Mouse (Mus musculus): ENCODE data around the gene Mrpl23. TPM values are rescaled to one million over a fixed set of nuclear protein-coding genes. Genes with fewer than 3 reads are reported as not detected.

The Mrpl23 gene
- polyA plus RNA-seq, 1 experiment: 72.2 TPM

DNA sequence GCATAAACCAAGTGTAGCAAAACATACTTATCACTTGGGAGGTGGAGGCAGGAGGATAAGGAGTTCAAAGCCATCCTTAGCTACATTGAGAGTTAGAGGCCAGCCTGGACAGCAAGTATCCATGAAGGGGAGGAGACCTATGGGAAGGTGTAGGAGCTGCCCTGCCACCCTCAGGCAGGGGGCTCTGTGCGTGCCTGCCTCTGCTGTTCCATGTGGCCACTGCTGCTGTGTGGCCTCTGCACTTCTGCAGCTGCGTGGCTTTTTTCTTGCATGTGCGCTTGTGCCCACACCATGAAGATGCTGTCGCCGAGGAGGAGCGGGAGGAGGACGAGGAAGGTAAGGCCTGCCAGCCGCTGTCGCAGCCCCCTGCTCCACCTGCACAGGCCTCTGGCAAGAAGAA is 25.0 kb upstream of the Mrpl23 start:
- H3ac ChIP-seq (ENCODE audit: control insufficient read depth, insufficient read length, low read depth): no peak overlapping the region
- no peak overlapping the region for H3K4me3 ChIP-seq (ENCODE audit: insufficient read depth, poor library complexity, severe bottlenecking)
- H3K36me3 ChIP-seq (ENCODE audit: control insufficient read depth, insufficient read depth): no peaks in the 10 kb centered on the region
- no peaks in the 10 kb centered on the region for H3K27me3 ChIP-seq (ENCODE audit: control insufficient read depth, insufficient read depth, insufficient read length)
- H3K79me3 ChIP-seq (ENCODE audit: low read depth): no peaks in the 10 kb centered on the region
- no peaks in the 10 kb centered on the region for H3K79me2 ChIP-seq (ENCODE audit: control insufficient read depth, insufficient read depth)
- TF ChIP-seq MYOG (IDR thresholded peaks at IDR 0.05; ENCODE audit: control insufficient read depth, extremely low read depth, insufficient read length) (no peak), FOSL1 (IDR thresholded peaks at IDR 0.05; ENCODE audit: insufficient read depth, low read length, poor library complexity, severe bottlenecking) (no peak)

DNA sequence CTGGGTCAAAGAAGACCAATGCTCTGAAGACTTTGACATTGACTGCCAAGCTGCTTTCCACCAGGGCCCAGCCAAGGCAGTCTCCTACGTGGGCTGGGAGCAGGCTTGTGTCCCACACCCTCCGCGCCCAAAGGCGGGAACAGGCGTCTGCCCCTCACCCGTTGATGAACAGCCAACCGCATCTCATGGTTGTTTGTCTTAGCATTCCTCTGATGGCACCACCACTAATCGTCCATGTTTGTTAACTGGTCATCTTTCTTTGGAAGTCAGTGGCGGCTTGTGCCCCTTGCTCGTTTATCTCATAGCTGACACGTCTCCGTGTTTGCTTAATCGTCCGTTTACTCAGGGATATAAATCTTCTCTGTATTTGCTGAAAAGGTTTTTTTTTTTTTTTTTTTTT is 23.0 kb upstream of the Mrpl23 start:
- TF ChIP-seq MYOG (IDR thresholded peaks at IDR 0.05; ENCODE audit: control insufficient read depth, extremely low read depth, insufficient read length): no peak
- TF ChIP-seq FOSL1 (IDR thresholded peaks at IDR 0.05; ENCODE audit: insufficient read depth, low read length, poor library complexity, severe bottlenecking): no peak
- TF ChIP-seq CTCF (IDR thresholded peaks at IDR 0.05; ENCODE audit: control insufficient read depth, insufficient read depth, insufficient read length): no peak

GRCm38 (mm10) chr7:142510021-142510777 is 22.3 kb upstream of the Mrpl23 start:
- H3K4me3 ChIP-seq (ENCODE audit: insufficient read depth, poor library complexity, severe bottlenecking): no peak overlapping the region
- TF ChIP-seq MAX (IDR thresholded peaks at IDR 0.05): no peak
- TF ChIP-seq USF1 (IDR thresholded peaks at IDR 0.05; ENCODE audit: low read depth): no peak
- no peak for TF ChIP-seq FOSL1 (IDR thresholded peaks at IDR 0.05; ENCODE audit: insufficient read depth, low read length, poor library complexity, severe bottlenecking)
- no peak for TF ChIP-seq MYOG (IDR thresholded peaks at IDR 0.05; ENCODE audit: control insufficient read depth, extremely low read depth, insufficient read length)
- no peak for TF ChIP-seq CEBPB (IDR thresholded peaks at IDR 0.05; ENCODE audit: low read depth)
- no peaks in the 10 kb centered on the region for H3K79me2 ChIP-seq (ENCODE audit: control insufficient read depth, insufficient read depth)
- no peaks in the 10 kb centered on the region for H3K79me3 ChIP-seq (ENCODE audit: low read depth)
- H3ac ChIP-seq (ENCODE audit: control insufficient read depth, insufficient read length, low read depth): no peak overlapping the region
- H3K27me3 ChIP-seq (ENCODE audit: control insufficient read depth, insufficient read depth, insufficient read length): no peaks in the 10 kb centered on the region
- no peaks in the 10 kb centered on the region for H3K36me3 ChIP-seq (ENCODE audit: control insufficient read depth, insufficient read depth)

More for the DNA sequence above, 23.0 kb upstream of the Mrpl23 start:
- Histone ChIP-seq H3K4me3 (ENCODE audit: insufficient read depth, poor library complexity, severe bottlenecking) (no peak overlapping the region), H3K79me3 (ENCODE audit: low read depth) (no peaks in the 10 kb centered on the region), H3ac (ENCODE audit: control insufficient read depth, insufficient read length, low read depth) (no peak overlapping the region), H3K36me3 (ENCODE audit: control insufficient read depth, insufficient read depth) (no peaks in the 10 kb centered on the region), H3K27me3 (ENCODE audit: control insufficient read depth, insufficient read depth, insufficient read length) (no peaks in the 10 kb centered on the region), H3K79me2 (ENCODE audit: control insufficient read depth, insufficient read depth) (no peaks in the 10 kb centered on the region)

DNA sequence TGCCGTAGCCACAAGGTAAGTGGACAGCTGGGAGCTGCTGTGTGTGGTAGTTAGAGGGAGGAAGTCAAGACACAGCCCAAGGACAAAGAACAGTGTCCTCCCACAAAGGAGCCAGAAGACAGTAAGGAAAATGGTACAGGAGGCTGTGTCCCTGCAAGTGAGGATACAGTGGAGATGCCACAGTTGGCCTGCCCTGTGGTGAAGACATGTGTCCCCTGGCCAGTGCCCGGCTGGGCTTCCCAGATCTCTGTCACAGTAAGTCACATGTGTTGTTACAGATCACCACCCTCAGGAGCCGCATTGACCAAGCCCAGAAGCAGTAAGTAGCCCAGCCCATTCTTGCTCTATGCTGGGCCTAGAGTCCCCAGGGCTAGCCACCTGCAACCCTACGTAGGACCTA is 18.4 kb upstream of the Mrpl23 start:
- Histone ChIP-seq H3K36me3 (ENCODE audit: control insufficient read depth, insufficient read depth) (no peaks in the 10 kb centered on the region), H3K4me3 (ENCODE audit: insufficient read depth, poor library complexity, severe bottlenecking) (no peak overlapping the region), H3K27me3 (ENCODE audit: control insufficient read depth, insufficient read depth, insufficient read length) (no peaks in the 10 kb centered on the region), H3K79me3 (ENCODE audit: low read depth) (no peaks in the 10 kb centered on the region), H3K79me2 (ENCODE audit: control insufficient read depth, insufficient read depth) (no peaks in the 10 kb centered on the region), H3ac (ENCODE audit: control insufficient read depth, insufficient read length, low read depth) (no peak overlapping the region)
- TF ChIP-seq USF1 (IDR thresholded peaks at IDR 0.05; ENCODE audit: low read depth) (no peak), CTCF (IDR thresholded peaks at IDR 0.05; ENCODE audit: control insufficient read depth, insufficient read depth, insufficient read length) (no peak), MYOD1 (IDR thresholded peaks at IDR 0.05; ENCODE audit: control insufficient read depth, insufficient read length, low read depth) (no peak), MYOG (IDR thresholded peaks at IDR 0.05; ENCODE audit: control insufficient read depth, extremely low read depth, insufficient read length) (no peak), FOSL1 (IDR thresholded peaks at IDR 0.05; ENCODE audit: insufficient read depth, low read length, poor library complexity, severe bottlenecking) (no peak), CEBPB (IDR thresholded peaks at IDR 0.05; ENCODE audit: low read depth) (no peak), MAX (IDR thresholded peaks at IDR 0.05) (no peak)

- Histone ChIP-seq H3K79me2 (ENCODE audit: control insufficient read depth, insufficient read depth) (no peaks in the 10 kb centered on the region), H3ac (ENCODE audit: control insufficient read depth, insufficient read length, low read depth) (no peak overlapping the region), H3K36me3 (ENCODE audit: control insufficient read depth, insufficient read depth) (no peaks in the 10 kb centered on the region), H3K79me3 (ENCODE audit: low read depth) (no peaks in the 10 kb centered on the region), H3K4me3 (ENCODE audit: insufficient read depth, poor library complexity, severe bottlenecking) (no peak overlapping the region), H3K27me3 (ENCODE audit: control insufficient read depth, insufficient read depth, insufficient read length) (no peaks in the 10 kb centered on the region)
- TF ChIP-seq MYOG (IDR thresholded peaks at IDR 0.05; ENCODE audit: control insufficient read depth, extremely low read depth, insufficient read length) (no peak), CTCF (IDR thresholded peaks at IDR 0.05; ENCODE audit: control insufficient read depth, insufficient read depth, insufficient read length) (no peak), MAX (IDR thresholded peaks at IDR 0.05) (no peak), USF1 (IDR thresholded peaks at IDR 0.05; ENCODE audit: low read depth) (no peak), MYOD1 (IDR thresholded peaks at IDR 0.05; ENCODE audit: control insufficient read depth, insufficient read length, low read depth) (no peak), FOSL1 (IDR thresholded peaks at IDR 0.05; ENCODE audit: insufficient read depth, low read length, poor library complexity, severe bottlenecking) (no peak), CEBPB (IDR thresholded peaks at IDR 0.05; ENCODE audit: low read depth) (no peak)
Measured at GRCm38 (mm10) chr7:142516221-142516978, 16.1 kb upstream of the Mrpl23 start.

GRCm38 (mm10) chr7:142517531-142517930 is 15.0 kb upstream of the Mrpl23 start:
- TF ChIP-seq USF1 (IDR thresholded peaks at IDR 0.05; ENCODE audit: low read depth) (no peak), MAX (IDR thresholded peaks at IDR 0.05) (no peak), MYOG (IDR thresholded peaks at IDR 0.05; ENCODE audit: control insufficient read depth, extremely low read depth, insufficient read length) (no peak), MYOD1 (IDR thresholded peaks at IDR 0.05; ENCODE audit: control insufficient read depth, insufficient read length, low read depth) (no peak), FOSL1 (IDR thresholded peaks at IDR 0.05; ENCODE audit: insufficient read depth, low read length, poor library complexity, severe bottlenecking) (no peak), CEBPB (IDR thresholded peaks at IDR 0.05; ENCODE audit: low read depth) (no peak)
- Histone ChIP-seq H3K36me3 (ENCODE audit: control insufficient read depth, insufficient read depth) (no peaks in the 10 kb centered on the region), H3K27me3 (ENCODE audit: control insufficient read depth, insufficient read depth, insufficient read length) (no peaks in the 10 kb centered on the region), H3ac (ENCODE audit: control insufficient read depth, insufficient read length, low read depth) (no peak overlapping the region), H3K79me3 (ENCODE audit: low read depth) (no peaks in the 10 kb centered on the region), H3K4me3 (ENCODE audit: insufficient read depth, poor library complexity, severe bottlenecking) (no peak overlapping the region), H3K79me2 (ENCODE audit: control insufficient read depth, insufficient read depth) (no peaks in the 10 kb centered on the region)
